Mouse (Mus musculus) heart, postnatal 36 days (tissue): ENCODE measurements around the gene Plch1. TPM values are rescaled to one million over a fixed set of nuclear protein-coding genes. Genes with fewer than 3 reads are reported as not detected.

Experiments used
- DNase-seq, 2 experiments: peaks; one replicate each; pipeline ENCODE4 v3.0.0; 2021 to 2022
- intact Hi-C: fragments of 180-260 bp; cut with DNase I; formaldehyde crosslinking; loops from one replicate; pipeline ENCODE4 v1.15.1; 2025
- total RNA-seq, 2 experiments: library from RNA; stranded (reverse); gene quantifications; 2 replicates each; pipeline ENCODE4 v1.2.3; 2021

Plch1 gene
- total RNA-seq: under 1 TPM; 0.08 to 0.27 TPM

DNA sequence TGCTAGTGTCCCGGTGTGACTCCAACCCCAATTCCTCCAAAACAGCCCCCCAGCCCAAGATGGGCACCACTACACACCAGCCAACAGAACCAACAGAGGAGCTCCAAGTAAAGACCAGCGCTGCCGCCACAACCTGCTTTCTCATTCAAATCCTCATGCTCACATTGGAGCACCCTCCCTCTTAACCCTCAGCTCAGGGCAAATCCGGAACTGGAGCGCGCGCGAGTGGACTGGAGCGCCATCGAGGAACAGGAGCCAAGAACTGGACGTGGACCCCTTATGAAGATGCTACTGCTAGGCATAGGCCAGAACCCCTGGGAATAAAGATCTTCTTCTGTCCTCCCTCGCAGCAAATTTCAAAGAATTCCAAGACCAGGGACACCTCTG, at the start of gene Plch1:
TSS of gene Plch1 (minus strand) at position 164 of the 387 bp plus-strand sequence.
- intact Hi-C loops: no loop called here
- peak; percentile 3 to 13 for DNase-seq

DNA sequence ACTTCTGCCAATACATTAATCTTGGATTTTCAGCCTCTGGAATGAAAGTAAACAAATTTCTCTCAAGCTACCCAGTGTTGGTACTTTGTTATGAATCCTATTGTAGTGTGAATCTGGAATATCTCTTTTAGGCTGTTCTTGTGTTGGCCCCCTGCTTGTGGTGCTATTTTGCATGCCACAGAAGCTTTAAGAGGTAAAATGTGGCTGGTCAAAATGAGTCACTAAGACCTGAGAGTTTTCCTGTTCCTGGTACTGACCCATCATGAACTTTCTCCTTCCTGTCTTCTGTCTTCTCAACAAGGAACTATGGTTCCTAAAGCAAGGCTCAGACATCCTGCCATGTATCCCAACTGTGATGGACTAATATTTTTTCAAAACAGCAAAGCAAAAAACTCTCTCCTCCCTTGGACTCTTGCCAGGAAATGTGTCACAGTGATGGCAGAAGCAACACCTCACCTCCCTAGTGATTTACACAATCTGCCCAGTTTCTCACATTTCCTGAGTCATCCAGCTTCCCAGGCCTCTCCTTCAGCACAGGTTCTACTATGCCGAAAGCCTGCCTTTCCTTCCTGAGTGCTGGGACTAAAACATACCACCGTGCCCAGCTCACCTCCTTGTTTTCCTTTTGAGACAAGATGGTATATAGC, 42.1 kb upstream of the Plch1 start:
- DNase-seq: no peak
- intact Hi-C loops: no loop called here

DNA sequence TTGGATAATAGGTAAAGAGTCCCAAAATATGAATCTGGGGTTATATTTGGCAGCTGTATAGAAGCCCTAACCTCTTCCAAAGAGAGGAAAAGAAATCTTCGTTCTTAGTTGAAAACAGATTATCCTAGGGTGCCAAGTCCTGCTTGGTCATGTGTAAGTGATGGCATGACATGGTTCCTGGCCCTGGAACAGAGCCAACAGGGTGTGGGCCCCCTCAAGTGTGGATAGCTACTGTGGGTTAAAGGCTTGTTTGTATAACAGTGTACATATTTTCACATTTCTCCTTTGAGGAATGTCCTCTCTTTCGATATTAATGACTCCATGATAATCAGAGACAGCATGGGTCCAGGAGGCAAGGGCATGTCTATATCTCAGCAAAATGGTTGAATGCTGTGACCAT, 39.7 kb upstream of the Plch1 start:
- intact Hi-C loops: no loop called here

DNA sequence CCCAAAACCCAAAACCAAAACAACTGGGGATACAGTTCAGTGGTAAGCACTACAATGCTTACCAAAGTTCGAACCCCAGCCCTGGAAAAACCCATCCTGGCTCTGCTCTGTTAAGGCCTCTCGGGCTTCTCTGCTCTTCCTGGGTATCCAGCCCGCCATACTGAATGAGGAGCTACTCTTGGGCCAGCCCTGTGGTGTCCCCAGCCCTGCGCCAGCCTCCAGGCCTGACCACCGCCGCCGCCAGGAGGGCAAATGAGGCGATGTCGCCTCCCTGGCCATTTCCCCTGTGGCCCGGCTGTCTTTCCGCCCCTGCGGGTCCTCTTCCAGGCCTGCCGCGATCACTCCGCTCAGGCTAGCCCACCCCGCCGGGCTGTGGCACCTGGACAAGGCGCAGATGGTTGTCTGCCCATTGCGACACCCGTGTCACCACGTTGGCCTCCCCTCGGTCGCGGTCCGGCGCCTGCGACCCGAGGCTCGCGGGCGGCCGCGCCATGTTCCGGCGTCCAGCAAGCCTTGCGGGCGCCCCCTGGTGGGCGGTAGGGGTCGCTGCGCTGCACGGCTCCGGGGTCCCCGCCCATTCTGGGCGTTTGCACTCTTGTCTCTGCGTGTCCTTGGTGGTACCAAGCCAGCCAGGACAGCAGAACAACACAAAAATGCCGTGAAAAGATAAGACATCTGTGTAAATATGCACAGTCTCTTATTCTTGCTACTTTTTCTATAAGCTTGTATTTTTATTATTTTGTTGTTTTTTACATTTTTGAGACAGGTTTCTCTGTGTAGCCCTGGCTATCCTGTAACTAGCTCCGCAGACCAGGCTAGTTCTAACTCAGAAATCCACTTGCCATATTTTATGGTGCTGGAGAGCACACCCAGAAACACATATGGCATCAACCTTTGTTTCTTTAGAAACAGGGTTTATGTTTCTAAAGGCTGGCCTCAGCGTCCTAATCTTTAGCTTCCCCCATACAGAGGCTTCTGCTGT, 29.9 kb upstream of the Plch1 start, which contains the start of gene E130311K13Rik:
TSS of gene E130311K13Rik (minus strand) at position 595 of the 982 bp plus-strand sequence.
- intact Hi-C loops: loop anchor here (2.0 to 5.0 kb wide), 2 partner anchors 34 to 377 kb away; no protein-coding TSS in a partner anchor
- peak; percentile 94 to 95 for DNase-seq

More for the DNA sequence above, 39.7 kb upstream of the Plch1 start:
- no peak for DNase-seq

DNA sequence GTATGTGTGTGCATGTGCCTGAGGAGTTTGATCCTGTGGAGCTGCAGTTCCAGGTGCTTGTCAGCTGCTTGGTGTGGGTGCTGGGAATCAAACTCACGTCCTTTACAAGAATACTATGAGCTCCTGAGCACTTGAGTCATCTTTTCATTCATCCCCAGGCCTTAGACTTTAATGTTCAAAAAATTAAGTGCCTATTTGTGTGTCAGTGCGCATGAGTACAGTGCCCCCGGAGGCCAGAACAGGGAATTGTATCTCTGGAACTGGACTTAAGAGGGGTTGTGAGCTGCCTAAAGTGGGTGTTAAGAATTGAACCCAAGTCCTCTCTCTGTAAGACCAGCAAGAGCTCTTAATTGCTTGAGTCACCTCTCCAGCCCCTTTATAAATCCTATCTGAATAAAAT, 20.4 kb upstream of the Plch1 start:
- DNase-seq: no peak

DNA sequence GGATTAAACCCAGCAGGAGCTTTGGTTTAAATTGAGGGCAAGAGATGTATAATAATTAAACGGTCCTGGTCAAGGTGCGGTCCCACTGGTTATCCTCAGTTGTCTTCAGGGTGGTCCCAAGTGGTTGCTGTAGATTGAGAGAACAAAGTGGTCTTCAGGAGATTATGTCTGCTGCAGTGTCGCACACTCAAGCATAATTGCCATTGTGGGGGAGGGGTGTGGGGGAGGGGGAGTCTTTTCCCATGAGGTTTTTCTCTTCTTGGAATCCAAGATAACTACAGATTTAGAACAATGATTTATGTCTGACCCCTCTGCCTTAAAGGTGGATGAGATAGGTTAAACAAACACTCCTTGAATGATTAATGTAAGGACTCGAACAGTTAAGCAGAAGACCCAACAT, 11.0 kb upstream of the Plch1 start:
- intact Hi-C loops: no loop called here

More for the DNA sequence above, 20.4 kb upstream of the Plch1 start:
- intact Hi-C loops: no loop called here

DNA sequence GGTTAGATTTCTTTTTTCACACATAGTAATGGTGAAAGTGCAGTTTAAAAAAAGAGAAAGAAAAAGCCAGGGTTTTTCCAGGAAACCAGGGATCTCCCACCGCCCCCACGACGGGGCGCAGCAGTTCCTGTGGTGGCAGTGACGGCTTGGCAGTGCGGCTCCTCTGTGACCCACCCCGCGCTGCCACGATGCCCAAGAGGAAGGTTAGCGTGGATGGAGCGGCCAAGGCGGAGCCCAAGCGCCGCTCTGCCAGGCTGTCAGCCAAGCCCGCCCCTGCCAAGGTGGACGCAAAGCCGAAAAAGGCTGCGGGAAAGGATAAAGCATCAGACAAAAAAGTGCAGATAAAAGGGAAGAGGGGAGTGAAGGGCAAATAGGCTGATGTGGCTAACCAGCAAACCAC, 6.0 kb upstream of the Plch1 start:
- intact Hi-C loops: no loop called here
- no peak for DNase-seq

More for the DNA sequence above, 11.0 kb upstream of the Plch1 start:
- no peak for DNase-seq

DNA sequence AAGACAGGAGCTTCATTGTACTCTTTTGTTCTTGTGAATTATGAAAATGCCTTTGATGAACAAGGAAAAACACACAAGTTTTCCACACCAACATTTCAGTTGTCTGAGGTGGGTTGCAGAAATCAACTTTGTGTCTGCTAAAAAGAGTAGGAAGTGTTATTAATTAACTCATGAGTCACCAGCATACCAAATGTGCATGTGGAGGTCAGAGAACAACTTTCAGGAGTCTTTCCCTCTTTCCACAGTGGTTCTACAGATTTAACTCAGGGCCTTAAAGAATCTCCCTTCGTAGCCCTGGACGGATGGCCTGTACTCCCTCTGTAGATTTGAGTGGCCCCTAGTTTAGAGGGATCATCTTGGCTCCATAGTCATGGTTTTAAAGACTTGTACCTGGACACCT, 4.9 kb upstream of the Plch1 start:
- intact Hi-C loops: no loop called here
- DNase-seq: no peak

DNA sequence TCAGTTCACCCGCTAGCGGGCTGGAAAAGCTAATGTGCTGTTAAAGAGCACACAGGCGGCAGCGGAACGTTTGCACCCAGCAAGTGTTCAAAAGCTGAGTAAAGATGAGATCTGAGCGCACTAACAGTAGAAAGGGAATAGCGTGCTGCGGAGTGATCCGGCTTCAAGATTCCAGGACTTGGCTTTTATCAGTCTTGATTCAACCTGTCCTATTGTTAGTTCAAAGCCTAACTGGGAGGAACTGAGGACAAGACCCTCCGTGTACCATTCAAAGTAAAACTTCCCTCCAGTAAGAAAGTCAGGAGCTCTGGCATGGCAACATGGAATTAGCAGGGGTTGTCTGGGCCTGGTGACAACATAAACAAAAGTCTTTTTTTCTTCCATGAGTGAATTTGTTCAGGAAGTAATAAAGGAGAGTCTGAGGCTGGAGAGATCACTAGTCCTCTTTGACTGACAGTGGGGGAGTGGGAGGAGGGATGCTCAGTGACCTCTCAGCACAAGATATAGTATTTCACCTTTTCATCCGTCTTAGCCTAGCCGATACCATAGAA, 824 bp upstream of the Plch1 start:
- DNase-seq: no peak
- intact Hi-C loops: no loop called here

DNA sequence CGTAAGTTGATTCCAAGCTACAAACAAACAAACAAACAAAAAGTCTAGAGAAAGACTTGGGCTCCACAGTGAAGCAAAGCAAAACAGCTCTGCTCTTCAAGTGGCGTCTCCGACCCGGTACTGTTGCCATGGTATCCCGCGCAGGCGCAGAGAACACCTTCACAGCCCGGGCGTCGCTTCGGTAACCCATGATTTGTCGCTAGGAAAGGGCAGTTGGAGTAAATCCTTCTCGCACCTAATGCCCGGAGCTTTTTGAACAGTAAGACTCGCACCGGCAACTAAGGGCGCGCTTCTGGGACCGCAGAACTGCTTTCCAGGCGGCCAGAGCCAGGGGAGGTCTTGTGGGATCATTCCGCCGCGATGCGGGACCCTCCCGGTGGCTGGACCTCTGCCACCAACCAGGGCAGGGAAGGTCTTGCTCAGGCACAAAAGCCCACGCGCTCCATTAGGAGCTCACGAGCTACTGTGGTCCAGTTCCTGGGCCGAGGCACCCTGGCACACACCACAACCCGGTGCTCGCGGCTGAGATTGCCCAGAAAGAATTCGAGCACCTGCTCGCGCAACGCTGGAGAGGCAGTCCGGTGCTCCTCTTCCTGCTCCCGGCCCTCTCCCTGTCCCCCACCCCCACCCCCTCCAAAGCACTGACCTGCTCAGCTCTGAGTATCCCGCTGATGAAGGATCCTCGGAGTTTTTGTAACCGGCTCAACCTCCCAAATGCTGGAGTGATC, 527 bp downstream of the Plch1 start:
- DNase-seq: peak; percentile 36 to 64
- intact Hi-C loops: no loop called here

DNA sequence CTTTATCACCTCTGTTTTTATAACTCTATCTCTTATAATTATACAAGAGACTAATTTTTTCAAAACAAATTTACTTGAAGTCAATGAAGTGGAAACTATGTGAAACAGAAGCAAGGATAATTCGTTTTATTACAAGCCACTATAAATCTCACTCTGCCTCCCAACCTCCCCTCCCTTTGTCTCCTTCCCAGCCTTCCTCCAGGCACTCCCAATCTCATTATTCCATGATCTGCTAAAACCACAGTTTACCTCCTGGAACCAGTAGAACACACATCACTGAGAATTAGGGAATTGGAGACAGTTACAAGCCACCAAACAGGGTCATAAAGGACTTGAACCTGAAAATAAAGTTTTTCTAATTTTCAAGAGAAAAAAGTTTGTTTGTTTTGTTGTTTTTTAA, 2.1 kb downstream of the Plch1 start:
- intact Hi-C loops: no loop called here
- DNase-seq: no peak

DNA sequence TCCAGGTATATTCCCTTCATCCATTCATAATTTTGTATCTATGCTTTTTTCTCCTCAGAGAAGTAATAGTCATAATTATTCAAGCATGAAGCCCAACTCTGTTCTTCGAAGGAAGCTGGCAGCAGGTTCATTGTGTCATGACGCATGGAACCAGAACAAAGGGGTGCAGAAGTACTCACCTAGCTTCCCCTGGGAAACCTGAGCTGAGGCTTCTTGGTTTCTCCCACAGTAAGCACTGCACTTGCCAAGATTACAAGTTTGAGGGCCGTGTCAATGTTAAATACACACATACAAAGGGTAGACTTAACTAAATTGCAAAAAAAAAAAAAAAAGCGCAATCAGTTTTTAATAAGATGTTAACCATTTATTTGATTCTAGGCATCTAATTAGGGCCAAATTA, 3.0 kb downstream of the Plch1 start:
- intact Hi-C loops: no loop called here
- no peak for DNase-seq

DNA sequence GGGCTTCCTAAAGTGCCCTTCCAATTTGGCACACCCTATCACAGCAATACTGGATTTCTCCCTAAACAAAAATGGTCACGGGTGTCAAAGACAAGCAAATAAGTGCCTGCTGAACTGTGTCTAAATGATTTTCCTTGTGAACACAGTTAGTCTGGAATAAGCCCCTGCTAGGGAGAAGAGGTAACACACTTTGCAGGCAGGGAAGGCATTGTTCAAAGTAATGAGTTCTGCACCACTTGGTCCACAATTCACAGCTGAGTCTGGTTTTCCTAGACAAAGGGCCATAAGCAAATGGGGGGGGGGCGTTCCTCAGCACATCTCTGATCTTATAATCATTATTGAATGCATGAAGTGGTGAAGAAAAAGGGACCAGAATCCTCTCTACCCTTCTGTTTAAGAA, 3.5 kb downstream of the Plch1 start:
- no peak for DNase-seq
- intact Hi-C loops: no loop called here

DNA sequence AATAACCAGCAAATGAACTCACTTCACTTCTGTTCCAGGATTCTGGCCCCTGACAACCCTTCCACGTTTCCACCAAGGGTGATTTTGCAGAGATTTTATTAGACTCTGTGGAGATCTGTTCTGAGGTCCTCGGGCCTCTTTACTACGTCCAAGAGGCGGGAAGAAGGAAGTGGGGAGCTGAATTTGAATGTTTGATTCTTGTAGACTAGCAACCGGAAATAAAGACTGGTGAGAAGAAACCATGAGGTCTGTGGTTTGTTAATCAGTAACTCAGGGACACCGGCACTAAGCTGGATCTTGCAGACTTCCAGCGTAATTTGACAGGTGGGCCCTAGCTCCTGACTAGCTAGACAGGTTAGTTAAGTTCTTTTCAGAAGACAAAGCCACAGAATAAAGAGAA, 5.6 kb downstream of the Plch1 start:
- no peak for DNase-seq
- intact Hi-C loops: no loop called here

DNA sequence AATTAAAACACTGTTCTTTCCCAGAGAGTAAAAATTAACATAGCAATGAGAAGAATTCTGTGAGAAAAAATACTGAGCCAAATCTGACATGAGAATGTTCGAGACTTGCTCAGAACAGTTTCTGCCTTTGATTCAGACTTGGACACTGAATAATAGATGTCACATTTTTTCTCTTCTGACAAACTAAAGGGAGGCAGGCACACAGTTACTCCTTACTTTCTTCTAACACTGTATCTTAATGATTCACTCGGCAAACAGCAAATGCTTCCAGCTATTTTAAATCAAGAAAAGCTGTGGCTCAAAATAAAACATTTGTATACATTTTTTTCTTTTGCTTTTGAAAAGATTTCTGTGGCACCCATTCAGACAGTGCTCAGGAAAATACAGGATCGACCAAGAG, 7.1 kb downstream of the Plch1 start:
- DNase-seq: no peak
- intact Hi-C loops: no loop called here

DNA sequence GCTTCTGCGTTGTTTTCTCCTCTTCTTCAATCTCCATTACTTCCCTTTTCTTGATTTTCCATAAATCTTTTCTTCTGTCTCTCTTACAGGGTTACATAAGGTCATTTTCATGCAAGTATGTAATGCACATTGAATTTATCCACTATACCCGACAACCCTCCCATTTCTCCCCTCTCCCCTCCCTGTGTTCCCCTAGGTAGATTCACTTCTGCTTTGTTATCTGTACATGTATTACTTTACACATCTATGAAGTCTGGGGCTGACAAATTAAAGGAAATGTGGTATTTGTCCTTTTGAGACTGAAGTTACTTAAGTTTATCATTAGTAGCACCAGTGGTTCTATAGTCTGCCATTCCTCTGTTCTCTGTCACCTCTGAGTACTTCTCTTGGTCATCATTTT, 18.2 kb downstream of the Plch1 start:
- DNase-seq: no peak
- intact Hi-C loops: no loop called here

DNA sequence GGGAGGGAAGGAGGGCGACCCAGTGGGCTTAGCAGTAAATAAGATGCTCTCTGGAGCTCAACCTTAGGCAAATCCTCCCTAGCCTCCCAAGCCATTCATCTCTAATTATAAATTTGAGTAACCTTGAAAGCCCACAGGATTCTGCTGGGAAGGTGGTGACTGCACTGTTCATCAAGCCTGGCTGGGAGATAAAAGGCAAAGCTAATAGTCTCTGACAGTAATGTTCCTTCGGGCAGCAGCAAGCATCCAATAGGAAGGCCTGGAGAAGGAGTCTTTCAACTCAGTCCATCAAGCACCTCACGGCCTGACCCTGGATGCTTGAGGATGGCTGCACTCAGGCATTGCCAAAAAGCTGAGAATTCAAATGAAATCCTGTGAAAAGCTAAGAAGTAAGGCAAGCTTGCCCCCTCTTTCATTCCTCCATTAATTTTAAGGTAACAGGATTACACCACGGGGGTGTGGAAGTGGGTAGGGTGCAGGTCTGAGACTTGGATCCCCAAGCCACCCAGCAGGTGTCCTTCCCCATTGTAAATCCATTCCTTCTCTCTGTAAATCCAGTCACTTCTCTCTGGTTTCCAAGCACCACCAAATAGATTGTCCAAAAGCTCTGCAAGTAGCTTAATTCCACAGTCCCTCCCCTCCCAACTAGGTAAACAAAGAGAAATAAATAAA, 20.1 kb downstream of the Plch1 start:
- intact Hi-C loops: no loop called here
- no peak for DNase-seq

DNA sequence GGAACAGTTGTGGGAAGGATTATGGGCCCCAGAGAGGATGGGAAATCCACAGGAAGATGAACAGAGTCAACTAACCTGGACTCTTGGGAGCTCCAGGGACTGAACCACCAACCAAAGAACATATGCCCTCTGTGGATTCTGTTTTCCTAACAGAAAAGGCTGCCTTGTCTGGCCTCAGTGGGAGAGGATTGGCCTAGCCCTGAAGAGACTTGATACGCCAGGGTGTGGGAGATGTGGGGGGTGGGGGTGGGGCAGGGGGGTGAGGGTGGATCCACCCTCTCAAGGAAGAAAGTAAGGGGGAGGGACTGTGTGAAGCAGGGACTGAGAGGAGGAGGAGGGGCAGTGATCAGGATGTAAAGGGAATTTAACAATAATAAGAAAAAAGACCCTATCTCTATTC, 26.5 kb downstream of the Plch1 start:
- intact Hi-C loops: no loop called here

DNA sequence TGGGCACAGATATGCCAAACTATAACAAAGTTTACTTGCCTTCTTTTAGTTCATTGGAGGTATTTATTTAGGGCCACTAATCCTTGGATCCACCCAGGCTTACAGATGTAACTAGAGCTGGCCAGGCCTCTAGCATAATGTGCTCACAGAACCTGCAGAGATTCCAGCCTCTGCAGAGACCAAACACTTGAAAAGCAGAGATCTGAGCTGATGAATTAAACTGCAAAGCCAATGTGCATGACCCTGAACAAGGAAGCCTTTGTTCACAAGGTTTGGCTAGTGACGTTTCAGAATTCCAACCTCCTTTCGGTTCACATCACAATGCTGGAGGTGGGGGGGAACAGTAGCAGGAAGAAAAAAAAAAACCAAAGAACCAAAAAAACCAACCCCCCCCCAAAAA, 28.0 kb downstream of the Plch1 start:
- intact Hi-C loops: no loop called here
- DNase-seq: no peak

More for the DNA sequence above, 26.5 kb downstream of the Plch1 start:
- DNase-seq: no peak

DNA sequence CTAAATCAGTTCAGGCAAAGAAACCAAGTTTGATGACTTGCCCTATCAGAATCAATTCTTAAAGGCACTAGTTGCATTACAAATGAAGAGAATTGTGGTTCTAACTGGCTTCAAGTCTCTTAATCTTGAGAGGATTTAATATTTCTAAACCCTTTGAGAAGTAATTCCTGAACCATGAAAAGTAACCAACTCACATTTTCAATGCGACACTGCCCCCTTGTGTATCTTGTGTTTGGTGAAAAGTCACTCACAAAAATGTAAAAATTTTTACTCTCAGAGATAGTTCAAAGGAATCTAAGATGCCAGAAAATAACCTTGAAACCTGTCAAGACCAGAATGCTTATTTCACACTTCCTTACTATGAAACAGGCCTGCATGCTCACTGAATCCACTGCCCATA, 31.0 kb downstream of the Plch1 start:
- intact Hi-C loops: loop anchor here (1.0 to 2.0 kb wide), 3 partner anchors 298 to 943 kb away; no protein-coding TSS in a partner anchor
- DNase-seq: peak; percentile 15 to 17
